Mouse (Mus musculus): ENCODE measurements at regions not wholly inside any gene's neighbourhood (a gene's known extent, or its start where the extent isn't known, plus 50 kb on each side); places are given as distances from the start of the nearest gene placed in this dataset.
"Not testable (repeated sequence)": the region's sequence is repeated elsewhere in the genome, so short reads cannot be mapped to it uniquely, and the experiment has no call there.

GRCm38 (mm10) chr3:57970614-57971013 is 122.7 kb upstream of the Pfn2 start:
- DNase-seq = not testable (repeated sequence)

GRCm38 (mm10) chr3:57972469-57973245 is 124.8 kb upstream of the Pfn2 start:
- no peak for DNase-seq

DNA sequence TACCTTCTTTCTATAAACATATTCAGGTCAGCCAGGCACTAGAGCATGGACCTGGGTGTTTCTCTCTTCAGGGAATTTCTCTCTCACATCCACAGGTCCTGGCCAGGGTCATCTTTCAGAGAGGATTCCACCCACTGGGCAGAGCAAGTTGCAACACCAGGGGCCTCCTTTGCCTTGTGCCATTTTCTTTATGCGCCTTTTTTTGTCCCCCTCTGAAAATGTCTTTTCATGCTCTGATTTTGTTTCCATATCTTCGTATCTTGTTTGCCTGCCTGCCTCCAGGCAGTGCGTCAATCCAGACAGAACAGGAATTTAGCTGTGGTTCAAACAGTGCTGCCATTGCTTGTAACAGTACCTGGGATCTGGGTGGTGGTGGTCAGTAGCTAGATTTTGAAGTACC is 125.7 kb upstream of the Pfn2 start:
- DNase-seq = no peak

GRCm38 (mm10) chr3:57975379-57975778 is 127.5 kb upstream of the Pfn2 start:
- no peak for DNase-seq

DNA sequence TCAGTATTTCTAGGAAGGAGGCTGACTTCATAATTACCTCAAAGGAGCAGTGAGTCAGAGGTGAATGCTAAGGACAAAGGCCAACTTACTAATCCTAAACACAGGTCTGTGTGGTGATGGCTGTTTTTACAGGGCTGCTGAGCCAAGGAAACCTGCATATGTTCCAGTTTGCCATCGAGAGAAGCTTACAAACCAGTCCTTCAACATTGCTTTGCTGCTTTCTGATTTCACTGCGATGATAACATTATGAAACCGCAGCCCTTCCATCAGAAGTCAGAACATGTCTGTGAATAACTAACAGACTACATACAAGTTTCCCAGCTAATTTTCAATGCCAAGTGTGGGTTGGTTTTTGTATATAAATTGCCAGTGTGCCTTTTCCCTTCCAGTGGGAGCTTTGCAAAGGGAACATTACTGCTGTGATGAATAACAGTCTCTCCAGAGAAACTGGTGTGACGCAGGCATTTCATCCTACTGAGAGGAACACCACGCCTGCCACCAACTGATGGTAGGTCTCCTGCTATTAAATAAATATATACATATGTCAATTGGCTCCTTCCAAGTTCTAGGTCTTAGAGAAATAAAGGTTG is 128.9 kb upstream of the Pfn2 start:
- no peak for DNase-seq

DNA sequence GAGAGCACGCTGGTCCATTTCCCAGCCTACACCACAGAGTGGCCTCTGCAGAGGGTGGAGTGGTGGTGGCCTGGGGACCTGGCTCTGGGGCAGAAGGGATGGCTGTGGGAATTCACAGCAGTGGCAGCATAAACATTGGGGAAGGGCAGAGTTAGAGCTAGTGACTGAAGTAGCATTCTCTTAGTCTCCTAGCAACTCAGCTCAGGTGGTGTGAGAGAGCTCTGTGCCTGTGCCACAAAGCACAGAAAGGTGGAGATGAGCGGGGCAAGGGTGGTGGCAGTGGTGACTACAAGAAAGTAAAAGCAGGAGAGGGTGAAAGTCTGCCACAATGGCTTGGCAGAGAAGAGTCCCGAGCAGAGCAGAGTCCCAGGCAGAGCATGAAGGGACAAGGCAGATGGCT is 140.3 kb upstream of the Pfn2 start:
- no peak for DNase-seq

GRCm38 (mm10) chr3:57990738-57991137 is 142.9 kb upstream of the Pfn2 start:
- DNase-seq = no peak

GRCm38 (mm10) chr3:57998121-57999102 is 150.5 kb upstream of the Pfn2 start:
- DNase-seq = no peak

DNA sequence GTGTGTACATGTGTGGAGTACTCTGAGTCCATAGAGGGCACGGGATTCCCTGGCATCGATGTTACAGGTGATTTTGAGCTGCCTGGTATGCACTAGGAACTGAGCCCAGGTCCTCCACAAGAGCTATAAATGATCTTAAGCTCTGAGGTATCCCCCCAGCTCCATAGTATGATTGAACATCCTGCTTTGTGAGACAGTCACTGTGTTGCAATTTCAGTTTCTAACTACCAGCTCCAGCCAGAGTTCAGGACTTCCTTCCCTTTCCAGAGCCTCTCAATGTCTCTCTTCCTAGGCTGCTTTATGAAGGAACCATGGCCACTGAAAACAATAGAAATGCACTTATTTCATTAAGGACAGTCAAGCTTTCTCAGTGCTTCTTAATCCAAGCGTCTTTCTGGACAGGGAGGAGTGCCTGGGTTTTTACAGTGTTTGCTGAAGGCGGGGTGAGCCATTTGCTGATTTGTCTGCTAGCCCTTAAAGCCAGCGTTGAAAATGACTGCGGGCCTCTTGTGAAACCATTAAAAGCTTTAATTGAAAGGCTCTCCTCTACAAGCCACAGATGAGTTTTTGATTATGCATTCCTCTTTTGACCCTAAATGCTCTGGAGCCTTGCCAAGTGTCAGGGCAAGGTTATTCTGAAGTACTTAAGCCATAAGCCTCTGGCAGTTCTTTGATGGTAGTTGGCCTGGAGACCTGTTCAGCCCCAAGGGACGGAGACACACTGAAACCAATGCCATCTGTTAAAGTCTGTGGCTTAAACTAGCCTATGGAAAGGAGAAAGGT is 155.1 kb upstream of the Pfn2 start:
- DNase-seq = peak; percentile 24

- DNase-seq = no peak
Measured at GRCm38 (mm10) chr3:58024750-58025392, 177.0 kb upstream of the Pfn2 start.

DNA sequence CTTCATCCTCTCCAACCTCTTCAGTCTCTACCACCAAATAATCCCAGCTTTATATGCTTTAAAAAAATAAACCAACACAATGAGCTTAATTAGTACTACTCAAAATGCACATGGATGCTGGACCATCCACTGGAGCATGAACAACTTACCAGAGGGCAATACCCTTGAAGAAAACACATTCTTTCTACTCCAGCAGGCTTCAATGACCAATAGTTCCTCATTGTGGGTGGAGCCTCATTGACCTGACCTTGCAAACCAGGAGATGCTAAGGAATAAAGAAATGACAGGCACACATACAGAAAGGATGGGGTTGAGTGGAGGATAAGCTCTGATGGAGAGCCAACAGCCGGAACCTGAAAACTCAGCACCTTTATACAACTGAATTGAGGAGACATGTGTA is 201.7 kb upstream of the Pfn2 start:
- no peak for DNase-seq

DNA sequence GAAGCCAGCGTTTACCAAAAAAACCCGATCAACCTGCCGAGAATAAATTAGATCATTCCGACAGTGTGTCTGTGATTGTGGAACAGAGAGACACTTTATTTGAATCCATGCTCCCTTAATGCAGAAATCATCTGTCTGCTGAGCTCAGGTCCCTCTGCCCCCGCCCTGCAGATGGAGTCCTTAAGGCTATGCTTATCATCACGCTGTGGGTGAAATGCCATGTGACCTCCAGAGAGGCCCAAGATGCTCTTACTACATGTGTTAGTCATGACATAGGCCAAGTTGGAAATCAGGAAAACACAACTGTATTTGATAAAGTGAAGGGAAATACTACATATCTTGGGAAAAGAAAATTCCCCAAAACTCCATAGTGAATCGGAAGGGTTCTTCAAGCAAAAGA is 206.8 kb upstream of the Pfn2 start:
- DNase-seq = no peak

DNA sequence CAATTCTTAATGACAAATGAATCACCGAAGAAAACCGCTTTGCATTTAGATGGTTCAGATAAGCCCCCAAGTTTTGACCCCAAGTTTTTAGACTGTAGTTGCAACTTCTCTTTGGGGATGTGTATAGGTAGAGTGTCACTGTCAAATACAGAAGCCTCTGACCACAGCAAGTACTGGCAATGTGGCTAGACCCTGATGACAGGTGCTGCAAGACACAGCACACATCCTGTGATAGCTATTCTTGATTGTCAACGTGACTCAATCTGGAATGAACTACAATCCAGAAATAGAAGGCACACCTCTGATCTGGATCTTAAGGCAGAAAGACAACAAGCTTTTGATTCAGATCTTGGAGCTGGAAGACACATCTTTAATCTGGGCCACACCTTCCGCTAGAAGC is 207.3 kb upstream of the Pfn2 start:
- DNase-seq = no peak

GRCm38 (mm10) chr3:58056191-58057063 is 208.5 kb upstream of the Pfn2 start:
- no peak for DNase-seq

DNA sequence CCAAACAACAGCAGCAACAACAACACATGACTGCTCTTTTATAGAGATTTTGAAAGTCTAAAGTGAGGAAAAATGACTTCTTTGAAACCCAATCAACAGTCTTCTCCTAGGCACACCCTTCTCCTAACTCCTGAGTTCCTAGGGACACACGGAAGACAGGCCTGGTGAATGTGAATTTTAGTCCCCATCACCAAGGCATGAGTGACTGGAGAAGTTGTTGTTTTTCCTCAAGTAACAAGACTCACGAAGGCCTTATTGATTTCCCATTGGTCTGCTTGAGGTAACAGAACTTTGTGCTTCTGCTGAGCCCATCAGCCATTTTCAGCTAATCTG is 209.2 kb upstream of the Pfn2 start:
- no peak for DNase-seq

GRCm38 (mm10) chr3:58058134-58058533 is 210.3 kb upstream of the Pfn2 start:
- no peak for DNase-seq

DNA sequence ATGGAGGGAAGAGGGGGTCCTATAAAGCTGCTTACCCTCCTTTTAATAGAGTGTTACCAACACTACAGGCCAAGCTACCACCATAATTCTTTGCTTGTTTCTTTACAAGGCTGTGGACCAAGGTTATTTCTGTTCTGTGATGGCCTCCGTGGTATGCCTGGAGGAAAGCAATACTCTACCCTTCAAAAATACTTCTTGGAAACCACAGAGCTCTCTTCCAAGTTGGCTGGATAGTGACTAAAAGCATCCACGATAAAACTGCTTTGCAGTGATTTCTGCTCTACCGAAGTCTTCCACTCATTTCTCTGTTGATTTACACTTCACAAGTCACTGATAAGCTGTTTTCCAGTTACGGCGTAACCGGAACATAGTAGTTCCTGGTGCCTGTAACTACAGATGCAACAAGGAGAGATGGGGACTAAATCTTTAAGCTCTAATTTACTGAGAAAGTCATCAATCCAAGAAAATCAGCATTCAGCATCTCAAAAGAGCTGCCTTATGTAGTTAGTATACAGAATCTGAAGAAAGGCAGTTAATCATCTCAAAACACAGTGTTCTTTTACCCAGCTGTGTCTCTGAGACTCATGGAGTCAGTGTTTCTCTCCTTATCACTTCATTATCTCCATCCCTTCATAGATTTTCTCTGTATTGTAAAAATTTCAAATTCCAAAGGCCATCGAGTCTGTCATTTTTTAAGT is 216.1 kb upstream of the Pfn2 start:
- DNase-seq = no peak

GRCm38 (mm10) chr3:58071574-58071973 is 223.7 kb upstream of the Pfn2 start:
- DNase-seq = no peak

DNA sequence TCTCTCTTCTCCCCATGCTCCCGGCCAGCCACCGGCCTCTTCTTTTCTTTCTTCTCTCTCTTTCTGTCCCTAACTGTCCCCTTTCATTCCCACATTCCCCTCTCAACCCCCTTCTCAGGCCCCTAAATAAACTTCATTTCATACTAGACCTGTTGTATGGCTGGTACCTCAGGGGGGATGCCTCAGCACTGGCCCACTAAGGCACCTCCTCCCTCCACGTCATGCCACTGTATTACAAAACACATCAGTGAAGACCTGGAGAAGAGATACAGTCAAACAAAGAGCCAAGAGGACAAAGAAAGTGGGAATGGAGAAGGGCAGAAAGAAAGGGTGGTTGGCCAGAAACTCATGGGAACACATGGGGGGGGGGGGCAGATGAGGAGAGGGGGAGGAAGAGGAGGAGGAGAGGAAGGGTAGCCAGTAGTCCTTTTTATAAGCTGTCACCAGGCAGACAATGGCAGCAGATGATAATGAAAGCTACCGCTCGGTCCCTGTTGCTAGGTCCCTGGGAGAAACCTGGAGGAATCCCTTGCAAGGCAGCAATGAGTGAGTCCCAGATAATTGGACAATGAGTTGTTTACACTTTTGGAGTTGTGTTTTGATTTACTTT is 224.5 kb upstream of the Pfn2 start:
- no peak for DNase-seq
